Mouse (Mus musculus) liver, embryonic 13.5 days (tissue): ENCODE measurements at regions not wholly inside any gene's neighbourhood (a gene's known extent, or its start where the extent isn't known, plus 50 kb on each side); places are given as distances from the start of the nearest gene placed in this dataset.

ENCODE experiments used
- ATAC-seq: fragments of 200-750 bp; cut with Nextera tagmentation; 2 replicates; pipeline ENCODE4 v1.8.0; 2017; ENCODE audit warnings: low read depth, mild to moderate bottlenecking, moderate number of reproducible peaks, moderate library complexity
- DNase-seq: peaks from one replicate; pipeline ENCODE4 v3.0.0; 2022
- H3K27ac ChIP-seq: fragments of 300-500 bp; sonication (generic); 2 replicates; pipeline ENCODE4 v1.5.1; 2015; ENCODE audit warnings: moderate library complexity, mild to moderate bottlenecking, inconsistent platforms
- H3K27me3 ChIP-seq: fragments of 300-500 bp; sonication (generic); 2 replicates; pipeline ENCODE4 v1.6.1; 2015; ENCODE audit warnings: mild to moderate bottlenecking, inconsistent platforms
- H3K36me3 ChIP-seq: fragments of 300-500 bp; sonication (generic); 2 replicates; pipeline ENCODE4 v1.6.1; 2015; ENCODE audit warnings: mild to moderate bottlenecking, inconsistent platforms
- H3K4me1 ChIP-seq: fragments of 300-500 bp; sonication (generic); replicated peaks from 2 replicates; pipeline ENCODE4 v1.6.1; 2015; ENCODE audit warnings: inconsistent platforms
- H3K4me2 ChIP-seq: fragments of 300-500 bp; sonication (generic); 2 replicates; pipeline ENCODE4 v1.6.1; 2015; ENCODE audit warnings: inconsistent platforms, mild to moderate bottlenecking, moderate library complexity
- H3K4me3 ChIP-seq: fragments of 300-500 bp; sonication (generic); replicated peaks from 2 replicates; pipeline ENCODE4 v1.5.1; 2015; ENCODE audit warnings: mild to moderate bottlenecking, inconsistent platforms
- H3K9ac ChIP-seq: fragments of 300-500 bp; sonication (generic); 2 replicates; pipeline ENCODE4 v1.6.1; 2015; ENCODE audit warnings: mild to moderate bottlenecking, inconsistent platforms
- H3K9me3 ChIP-seq: fragments of 300-500 bp; sonication (generic); replicated peaks from 2 replicates; pipeline ENCODE4 v1.6.1; 2016; ENCODE audit warnings: inconsistent platforms
- WGBS: fragments of 180-500 bp; shearing (Covaris S2); methylation state at CpG from one replicate; pipeline ENCODE4 v1.1.7; 2015; ENCODE audit not compliant: insufficient replicate concordance; 5-methylcytosine and 5-hydroxymethylcytosine counted together

DNA sequence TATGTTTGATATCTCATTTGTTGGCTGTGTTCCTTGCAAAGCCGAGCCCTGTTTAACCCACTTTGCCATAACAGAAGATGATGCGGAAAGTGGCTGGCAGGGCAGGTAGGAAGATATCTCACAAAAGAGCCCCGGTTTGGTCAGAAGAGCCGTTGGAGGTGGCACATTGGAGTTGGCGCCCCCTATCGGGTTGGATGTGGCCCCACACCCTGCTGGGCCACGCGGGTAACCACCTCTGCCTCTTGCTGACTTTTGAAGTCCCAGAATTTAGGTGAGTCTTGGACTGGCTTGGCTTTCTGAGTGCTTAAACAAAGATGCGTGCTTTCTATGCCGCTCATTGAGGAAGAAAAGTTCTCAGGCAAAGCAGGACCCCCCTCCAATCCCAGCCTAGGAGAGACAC, 56.1 kb downstream of the Gm4791 start:
- H3K4me1 ChIP-seq: no peaks in the 10 kb centered on the region
- no peak overlapping the region for H3K9ac ChIP-seq
- DNase-seq (no peak), ATAC-seq (no peak)
- H3K4me3 ChIP-seq: no peak overlapping the region
- peaks cover 4% of the 10 kb centered on the region; the same call in 1 of the 2 replicates for H3K9me3 ChIP-seq
- no peak overlapping the region for H3K4me2 ChIP-seq
- 60% methylated on average over 10 of the region's 10 CpGs for WGBS
- H3K27me3 ChIP-seq: no peaks in the 10 kb centered on the region
- no peaks in the 10 kb centered on the region for H3K36me3 ChIP-seq
- no peak overlapping the region for H3K27ac ChIP-seq

DNA sequence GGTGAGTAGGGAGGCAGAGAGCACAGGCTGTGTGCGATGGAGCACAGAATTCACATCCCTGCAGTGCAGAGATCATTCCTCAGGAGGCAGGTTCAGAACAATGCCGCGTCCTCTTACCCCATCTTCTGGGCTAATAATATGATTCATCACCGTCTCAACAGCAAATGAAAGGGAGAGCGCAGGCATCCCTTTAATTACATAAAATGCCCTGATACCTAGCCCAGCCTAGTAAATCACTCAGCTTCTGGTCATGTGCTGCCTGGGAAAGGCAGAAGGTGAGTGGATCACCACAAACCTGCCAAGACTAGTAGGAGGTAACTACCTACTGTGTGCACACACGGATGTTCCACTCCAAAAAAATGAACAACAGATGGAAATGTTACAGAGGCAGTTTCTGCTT, 57.0 kb downstream of the Gm4791 start:
- ATAC-seq (no peak), DNase-seq (no peak)
- H3K4me1 ChIP-seq: no peaks in the 10 kb centered on the region
- 73% methylated on average over 6 of the region's 6 CpGs for WGBS
- H3K27ac ChIP-seq: no peak overlapping the region
- no peak overlapping the region for H3K4me3 ChIP-seq
- H3K27me3 ChIP-seq: no peaks in the 10 kb centered on the region
- no peak overlapping the region for H3K9ac ChIP-seq
- no peaks in the 10 kb centered on the region for H3K9me3 ChIP-seq
- H3K36me3 ChIP-seq: no peaks in the 10 kb centered on the region
- H3K4me2 ChIP-seq: no peak overlapping the region

DNA sequence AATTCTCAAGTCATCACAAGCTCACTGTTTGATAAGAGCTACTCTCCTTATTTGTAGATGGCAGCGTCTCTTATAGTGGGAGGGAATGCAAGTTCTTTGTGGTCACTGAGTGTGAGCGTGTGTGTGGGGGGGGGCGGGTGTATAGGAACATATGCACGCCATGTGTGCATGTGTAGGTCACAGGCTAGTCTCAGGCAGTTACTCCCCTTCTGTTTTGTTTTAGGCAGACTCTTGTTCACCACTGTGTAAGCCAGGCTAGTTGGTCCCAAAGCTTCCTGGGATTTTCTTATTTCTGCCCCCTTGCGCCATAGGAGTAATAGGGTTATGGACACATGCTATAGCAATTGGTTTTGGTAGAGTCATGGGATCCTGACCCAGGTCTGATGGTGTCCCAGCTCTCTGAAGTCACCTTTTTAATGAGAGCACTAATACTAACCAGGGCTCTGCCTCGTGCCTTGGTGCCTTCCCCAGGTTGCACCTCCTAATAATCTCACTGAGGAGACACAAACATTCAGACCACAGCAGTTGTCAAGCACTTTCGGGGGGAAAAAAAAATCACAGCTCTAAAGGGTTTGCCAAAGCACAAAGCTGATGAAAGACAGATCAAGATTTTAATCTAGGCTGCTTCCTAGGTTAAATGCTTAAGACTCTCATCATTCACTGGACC, 60.9 kb downstream of the Gm4791 start:
- H3K4me3 ChIP-seq: no peak overlapping the region
- ATAC-seq (no peak), DNase-seq (no peak)
- H3K4me1 ChIP-seq: no peaks in the 10 kb centered on the region
- H3K4me2 ChIP-seq: no peak overlapping the region
- H3K27me3 ChIP-seq: no peaks in the 10 kb centered on the region
- H3K36me3 ChIP-seq: no peaks in the 10 kb centered on the region
- 57% methylated on average over 7 of the region's 7 CpGs for WGBS
- H3K9me3 ChIP-seq: no peaks in the 10 kb centered on the region
- no peak overlapping the region for H3K27ac ChIP-seq
- no peak overlapping the region for H3K9ac ChIP-seq

DNA sequence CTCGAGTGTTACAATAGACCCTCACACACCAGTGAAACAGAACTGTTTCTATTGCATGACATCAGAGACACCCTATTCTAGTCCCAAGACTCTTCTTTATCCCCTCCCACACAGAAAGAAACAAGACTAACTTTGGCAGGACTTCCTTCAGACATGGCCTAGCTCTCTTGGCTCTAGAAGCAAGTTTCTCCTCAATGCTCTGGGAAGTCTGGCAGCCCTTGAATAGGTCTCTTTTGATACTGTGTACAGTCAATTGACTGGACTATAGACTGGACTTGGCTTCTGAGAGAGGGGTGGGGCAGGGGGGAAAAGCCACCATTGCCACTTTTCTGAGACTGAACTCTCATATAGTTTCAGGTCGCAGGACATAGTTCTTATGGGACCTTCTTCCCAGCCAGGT, 62.2 kb downstream of the Gm4791 start:
- no peak overlapping the region for H3K4me2 ChIP-seq
- no peaks in the 10 kb centered on the region for H3K36me3 ChIP-seq
- no peak for ATAC-seq

DNA sequence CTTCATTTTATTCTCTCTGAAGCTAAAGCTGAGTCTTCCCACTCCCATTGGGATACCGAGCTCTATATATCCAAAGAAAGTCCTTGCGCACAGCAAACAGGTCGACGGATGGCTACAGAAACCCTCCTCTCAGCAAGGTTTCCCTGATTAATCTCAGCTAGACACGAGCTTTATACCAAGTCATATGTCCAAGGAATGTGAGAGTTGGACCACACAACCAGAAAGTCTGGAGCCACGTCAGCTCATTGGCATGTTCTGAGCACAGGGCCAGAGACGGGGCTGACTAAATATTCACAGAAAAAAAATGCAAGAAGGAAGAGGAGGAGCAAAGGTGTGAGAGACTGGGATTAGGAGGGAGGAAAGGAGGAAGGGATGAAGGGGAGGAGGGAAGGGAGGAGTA, 64.0 kb downstream of the Gm4791 start:
- Histone ChIP-seq H3K4me2 (no peak overlapping the region), H3K27me3 (no peaks in the 10 kb centered on the region), H3K36me3 (no peaks in the 10 kb centered on the region), H3K27ac (no peak overlapping the region), H3K9ac (no peak overlapping the region), H3K4me3 (no peak overlapping the region), H3K4me1 (no peaks in the 10 kb centered on the region), H3K9me3 (no peaks in the 10 kb centered on the region)
- DNase-seq (no peak), ATAC-seq (no peak)
- WGBS: 65% methylated on average over 7 of the region's 7 CpGs

More for the DNA sequence above, 62.2 kb downstream of the Gm4791 start:
- Histone ChIP-seq H3K27ac (no peak overlapping the region), H3K4me1 (no peaks in the 10 kb centered on the region), H3K27me3 (no peaks in the 10 kb centered on the region), H3K9me3 (no peaks in the 10 kb centered on the region), H3K4me3 (no peak overlapping the region), H3K9ac (no peak overlapping the region)
- 58% methylated on average over 2 of the region's 2 CpGs for WGBS
- no peak for DNase-seq

DNA sequence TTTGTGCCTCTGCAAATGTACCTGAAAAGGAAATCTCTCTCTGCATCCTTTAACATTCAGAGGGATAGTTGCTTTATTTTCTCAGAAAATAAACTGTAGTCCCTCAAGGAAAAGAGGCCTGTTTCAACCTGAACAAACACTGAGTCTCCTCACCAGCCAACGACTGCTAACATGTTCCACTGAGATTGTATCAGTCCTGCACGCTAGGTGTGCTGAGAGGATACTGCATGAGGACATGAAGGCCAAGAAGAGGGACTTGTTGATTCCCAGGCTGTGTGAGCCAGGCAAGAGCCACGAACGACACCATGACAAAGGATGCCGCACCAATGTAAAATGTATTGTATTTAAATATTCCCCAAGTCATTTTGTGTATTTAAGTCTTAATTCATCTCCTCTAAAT, 65.2 kb downstream of the Gm4791 start:
- WGBS: 64% methylated on average over 5 of the region's 5 CpGs
- no peak for ATAC-seq
- Histone ChIP-seq H3K4me1 (no peaks in the 10 kb centered on the region), H3K27me3 (no peaks in the 10 kb centered on the region), H3K9ac (no peak overlapping the region), H3K36me3 (no peaks in the 10 kb centered on the region), H3K9me3 (no peaks in the 10 kb centered on the region), H3K27ac (no peak overlapping the region), H3K4me3 (no peak overlapping the region), H3K4me2 (no peak overlapping the region)
- DNase-seq: no peak

DNA sequence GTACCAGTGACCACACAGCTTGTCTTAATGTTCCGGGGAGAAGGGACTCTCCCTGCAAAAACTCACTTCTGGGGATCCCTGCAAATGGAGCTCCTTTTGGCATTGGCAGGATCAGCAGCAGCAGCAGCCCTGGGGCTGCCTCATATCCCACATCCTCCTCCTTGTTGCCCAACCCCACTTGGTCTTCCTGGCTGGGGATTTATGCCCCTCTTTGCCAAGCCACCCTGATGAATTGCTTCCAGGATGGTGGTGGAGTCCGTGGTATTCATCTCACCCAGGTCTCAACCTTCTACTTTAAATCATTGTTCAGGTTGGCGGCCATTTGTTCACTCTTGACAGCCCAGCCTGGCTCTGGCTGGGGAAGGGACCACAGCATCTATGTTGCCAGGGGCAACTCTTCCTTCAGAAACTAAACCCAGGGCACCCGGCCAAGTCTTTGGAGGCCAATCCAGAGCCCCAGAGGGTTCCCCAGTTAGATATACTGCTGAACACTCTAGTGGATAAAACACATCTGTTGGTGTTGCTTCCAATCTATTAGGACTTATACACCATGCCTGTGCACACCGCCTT, 66.0 kb downstream of the Gm4791 start:
- Histone ChIP-seq H3K9ac (no peak overlapping the region), H3K4me3 (no peak overlapping the region), H3K27me3 (no peaks in the 10 kb centered on the region), H3K27ac (no peak overlapping the region), H3K9me3 (no peaks in the 10 kb centered on the region), H3K36me3 (no peaks in the 10 kb centered on the region), H3K4me1 (no peaks in the 10 kb centered on the region), H3K4me2 (no peak overlapping the region)
- 58% methylated on average over 5 of the region's 5 CpGs for WGBS
- ATAC-seq (no peak), DNase-seq (no peak)

DNA sequence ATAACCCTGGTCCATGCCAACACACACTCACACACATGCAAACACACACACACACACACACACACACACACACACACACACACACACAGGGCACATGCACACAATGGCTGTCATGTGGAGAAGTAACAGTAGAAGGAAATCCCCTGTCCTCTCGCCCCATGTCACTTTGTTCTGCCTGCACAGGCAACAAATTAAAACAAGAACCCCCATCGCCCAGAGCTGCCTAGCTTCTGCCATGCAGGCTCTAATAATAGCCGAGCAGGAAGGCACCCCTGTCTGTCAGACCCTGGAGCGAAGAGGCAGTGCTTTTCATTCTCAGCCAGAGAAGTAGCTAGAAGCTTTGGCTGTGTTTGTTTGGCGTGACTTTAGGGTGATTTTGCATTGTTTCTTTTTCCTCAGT, 70.9 kb downstream of the Gm4791 start:
- DNase-seq (no peak), ATAC-seq (no peak)
- Histone ChIP-seq H3K27me3 (no peaks in the 10 kb centered on the region), H3K36me3 (no peaks in the 10 kb centered on the region), H3K4me3 (no peak overlapping the region), H3K9ac (no peak overlapping the region), H3K9me3 (no peaks in the 10 kb centered on the region), H3K27ac (no peak overlapping the region), H3K4me2 (no peak overlapping the region), H3K4me1 (no peaks in the 10 kb centered on the region)
- WGBS: 26% methylated on average over 5 of the region's 5 CpGs

DNA sequence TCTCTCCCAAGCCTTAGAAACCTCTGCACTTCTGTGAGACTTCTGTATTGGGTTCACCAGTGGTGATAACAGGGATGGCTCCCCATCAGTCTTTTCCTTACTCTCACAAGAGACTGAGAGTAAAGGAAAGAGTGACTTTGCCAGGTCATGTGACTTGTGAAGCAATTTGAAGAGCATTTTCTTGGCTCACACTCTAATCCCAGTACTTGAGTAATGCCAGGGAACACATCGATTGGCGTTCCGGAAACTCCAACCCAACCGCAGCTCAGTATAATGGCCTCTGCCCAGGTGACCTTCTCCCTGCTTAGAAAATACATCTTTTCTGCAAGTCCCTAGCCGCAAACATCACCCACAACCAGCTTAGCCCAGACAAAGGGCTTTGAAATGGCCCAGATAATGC, 72.4 kb downstream of the Gm4791 start:
- Histone ChIP-seq H3K4me3 (no peak overlapping the region), H3K4me2 (no peak overlapping the region), H3K27ac (no peak overlapping the region), H3K27me3 (no peaks in the 10 kb centered on the region), H3K36me3 (no peaks in the 10 kb centered on the region), H3K9ac (no peak overlapping the region), H3K9me3 (no peaks in the 10 kb centered on the region), H3K4me1 (no peaks in the 10 kb centered on the region)
- 72% methylated on average over 5 of the region's 5 CpGs for WGBS
- DNase-seq (no peak), ATAC-seq (no peak)

DNA sequence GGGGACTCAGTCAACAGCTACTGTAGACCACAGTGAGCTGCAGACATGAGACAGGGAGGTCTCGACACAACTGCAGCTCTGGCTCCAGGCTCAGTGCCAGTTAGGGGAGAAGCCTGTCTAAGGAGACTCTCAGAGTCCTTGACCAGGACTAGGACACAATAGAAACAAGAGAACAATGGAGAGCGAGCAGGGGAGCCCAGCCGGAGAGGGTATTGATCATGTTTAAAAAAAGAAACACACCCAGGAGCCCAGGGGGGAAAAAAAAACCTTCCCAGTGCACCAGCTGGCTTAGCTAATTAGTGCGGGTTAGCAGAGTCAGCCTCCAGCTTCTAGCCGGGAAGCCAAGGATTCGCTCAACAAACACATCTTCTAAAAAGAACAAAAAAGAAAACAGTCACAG, 78.4 kb downstream of the Gm4791 start:
- Histone ChIP-seq H3K9me3 (no peaks in the 10 kb centered on the region), H3K27me3 (no peaks in the 10 kb centered on the region), H3K27ac (no peak overlapping the region), H3K36me3 (no peaks in the 10 kb centered on the region), H3K4me2 (no peak overlapping the region), H3K4me3 (no peak overlapping the region), H3K9ac (no peak overlapping the region), H3K4me1 (no peaks in the 10 kb centered on the region)
- ATAC-seq: no peak
- no peak for DNase-seq
- WGBS: 35% methylated on average over 6 of the region's 6 CpGs

DNA sequence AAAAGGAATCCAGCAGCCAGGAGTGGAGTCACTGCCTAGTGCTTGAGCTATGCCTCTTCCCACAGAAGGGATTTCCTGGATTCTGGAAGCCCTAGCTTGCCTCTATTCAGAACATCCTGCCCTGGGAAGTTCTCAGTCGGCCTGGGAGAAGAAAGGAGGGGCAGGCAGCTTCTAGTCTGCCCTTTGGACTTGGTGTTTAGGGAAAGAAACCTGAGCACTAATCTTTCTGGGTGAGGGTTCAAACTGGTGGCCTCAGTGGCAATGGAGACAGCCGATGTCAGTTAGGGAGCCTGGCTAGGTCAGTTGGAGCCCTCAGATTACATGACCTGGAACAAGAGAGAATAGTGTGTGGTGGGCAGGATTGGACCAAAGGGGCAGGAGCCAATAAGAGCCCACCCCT, 78.9 kb downstream of the Gm4791 start:
- Histone ChIP-seq H3K36me3 (no peaks in the 10 kb centered on the region), H3K9me3 (no peaks in the 10 kb centered on the region), H3K4me2 (no peak overlapping the region), H3K4me1 (no peaks in the 10 kb centered on the region), H3K4me3 (no peak overlapping the region), H3K27me3 (no peaks in the 10 kb centered on the region), H3K9ac (no peak overlapping the region), H3K27ac (no peak overlapping the region)
- no peak for ATAC-seq
- 35% methylated on average over 2 of the region's 2 CpGs for WGBS
- DNase-seq: no peak

DNA sequence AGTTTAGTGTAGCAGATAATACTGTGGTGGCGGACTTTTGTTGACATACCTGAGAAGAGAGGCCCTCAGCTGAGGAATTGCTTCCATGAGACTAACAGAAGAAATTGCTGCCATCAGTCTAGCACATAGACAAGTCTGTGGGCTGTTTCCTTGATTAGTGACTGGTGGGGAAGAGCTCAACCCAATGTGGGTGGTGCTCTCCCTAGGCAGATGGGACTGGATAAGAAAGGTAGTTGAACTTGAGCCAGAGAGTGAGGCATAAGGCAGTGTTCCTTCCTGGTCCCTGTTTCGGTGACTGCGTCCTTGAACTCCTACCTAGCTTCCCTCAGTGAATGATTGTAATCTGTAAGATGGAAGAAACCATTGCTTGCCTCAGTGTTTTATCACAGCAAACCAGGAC, 79.4 kb downstream of the Gm4791 start:
- Histone ChIP-seq H3K27ac (no peak overlapping the region), H3K4me2 (no peak overlapping the region), H3K9me3 (no peaks in the 10 kb centered on the region; the same call in 1 of the 2 replicates), H3K27me3 (no peaks in the 10 kb centered on the region), H3K4me3 (no peak overlapping the region), H3K4me1 (no peaks in the 10 kb centered on the region), H3K36me3 (no peaks in the 10 kb centered on the region), H3K9ac (no peak overlapping the region)
- DNase-seq: no peak
- WGBS: 64% methylated on average over 3 of the region's 3 CpGs
- no peak for ATAC-seq
